Mouse (Mus musculus): ENCODE data around the gene Sdk2.
A peak's percentile ranks its signal among the peaks of the same experiment; 100 is the strongest.

The Sdk2 gene

GRCm38 (mm10) chr11:113991886-113992285 is 75.0 kb downstream of the Sdk2 start:
- no peak for DNase-seq (ENCODE audit: low spot score in 2 of 2)

GRCm38 (mm10) chr11:113990466-113990865 is 76.4 kb downstream of the Sdk2 start:
- peak in 1 of 2 experiments; percentile 57 for DNase-seq (ENCODE audit: low spot score in 2 of 2)

GRCm38 (mm10) chr11:113990065-113990464 is 76.8 kb downstream of the Sdk2 start:
- no peak for DNase-seq (ENCODE audit: low spot score in 2 of 2)

GRCm38 (mm10) chr11:113985826-113986416 is 80.9 kb downstream of the Sdk2 start:
- no peak for DNase-seq (ENCODE audit: low spot score in 2 of 2)

DNA sequence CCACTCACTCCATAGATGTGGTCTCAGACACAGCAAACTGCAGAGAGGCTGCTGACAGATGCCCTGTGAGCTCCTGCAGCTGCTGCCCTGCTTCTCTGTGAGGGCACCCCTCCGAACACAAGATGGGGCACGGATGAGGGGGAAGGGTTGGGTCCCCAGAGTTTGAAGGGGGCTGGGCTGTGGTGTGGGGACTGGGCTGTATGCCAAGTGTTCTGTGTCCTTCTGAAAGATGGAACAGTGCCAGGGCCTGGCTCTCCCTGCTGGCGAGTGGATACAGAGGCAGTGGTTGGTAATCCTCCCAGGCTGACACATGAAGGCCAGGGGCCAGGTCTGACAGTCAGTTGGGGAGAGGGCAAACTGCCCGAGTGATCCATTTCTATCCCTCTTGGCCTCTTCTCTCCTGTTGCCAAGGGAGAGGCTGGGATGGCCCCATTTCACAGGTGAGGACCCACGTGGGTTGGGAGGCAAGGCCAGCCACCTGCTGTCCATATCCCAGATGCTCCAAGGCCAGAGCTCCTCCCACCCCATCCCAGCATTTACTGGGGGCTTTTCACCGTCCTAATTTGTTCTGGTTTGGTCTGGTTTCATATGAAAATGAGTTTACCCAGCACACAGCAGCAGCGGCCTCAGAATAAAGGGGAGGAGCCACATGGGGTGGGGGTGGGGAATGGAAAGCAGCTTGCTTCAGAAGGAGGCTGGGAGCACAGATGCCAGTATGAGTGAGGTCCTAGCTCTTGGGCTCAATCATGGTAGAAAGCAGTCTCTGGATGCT is 84.9 kb downstream of the Sdk2 start:
- no peak for DNase-seq (ENCODE audit: low spot score in 2 of 2)

DNA sequence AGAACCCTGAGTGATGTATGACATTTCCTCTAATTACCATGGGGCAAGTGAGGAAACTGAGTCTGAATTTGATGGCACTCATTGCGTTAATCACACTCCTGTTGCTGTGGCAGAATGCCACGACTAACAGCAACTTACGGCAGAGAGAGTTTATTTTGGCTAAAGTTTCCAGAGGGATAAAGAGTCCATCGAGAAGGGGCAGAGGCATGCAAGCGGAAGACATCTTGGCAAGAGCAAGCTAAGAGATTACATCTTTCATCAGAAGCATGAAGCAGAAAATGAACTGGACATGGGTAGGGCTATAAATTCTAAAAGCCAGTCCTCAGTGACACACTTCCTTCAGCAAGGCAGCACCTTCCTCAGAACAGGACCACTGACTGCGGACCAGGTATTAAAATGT is 85.8 kb downstream of the Sdk2 start:
- no peak for DNase-seq (ENCODE audit: low spot score in 2 of 2)

GRCm38 (mm10) chr11:113978318-113978717 is 88.5 kb downstream of the Sdk2 start:
- DNase-seq (ENCODE audit: low spot score in 2 of 2) = no peak

DNA sequence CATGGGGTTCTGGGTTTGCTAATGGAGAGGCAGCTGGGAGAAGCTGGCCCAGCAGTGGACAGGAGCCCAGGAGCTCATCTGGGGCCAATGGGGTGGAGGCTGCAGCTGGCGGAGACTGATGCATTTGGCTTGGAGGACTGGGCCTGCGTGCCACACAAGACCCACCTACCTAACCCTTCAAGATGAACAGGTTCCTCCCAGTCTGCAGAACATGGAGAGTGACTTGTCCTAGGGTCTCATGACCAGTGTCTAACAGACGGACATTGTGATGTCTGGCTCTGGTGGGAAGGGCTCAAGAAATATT is 91.2 kb downstream of the Sdk2 start:
- DNase-seq (ENCODE audit: low spot score in 2 of 2) = no peak

- no peak for DNase-seq (ENCODE audit: low spot score in 2 of 2)
Measured at GRCm38 (mm10) chr11:113974876-113975666, 91.8 kb downstream of the Sdk2 start.

DNA sequence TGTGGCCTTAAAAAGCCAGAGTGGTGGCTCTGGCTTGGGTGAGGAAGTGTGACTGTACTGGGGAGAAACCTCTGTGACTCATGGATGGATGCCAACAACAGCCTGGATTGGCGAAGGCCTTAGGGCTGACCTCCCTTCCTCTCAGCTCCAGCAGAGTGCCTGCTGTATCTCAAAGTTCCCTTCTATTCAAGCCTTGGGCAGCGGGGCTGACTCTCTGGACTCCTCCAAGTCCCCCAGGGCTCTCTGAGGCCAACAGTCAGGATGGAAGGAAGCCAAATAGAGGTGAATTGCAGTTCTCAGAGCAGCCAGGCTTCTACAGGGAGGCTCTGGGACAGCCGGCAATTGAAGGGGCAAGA is 94.4 kb downstream of the Sdk2 start:
- peak in 1 of 2 experiments; percentile 24 for DNase-seq (ENCODE audit: low spot score in 2 of 2)

GRCm38 (mm10) chr11:113971609-113972516 is 95.0 kb downstream of the Sdk2 start:
- no peak for DNase-seq (ENCODE audit: low spot score in 2 of 2)

DNA sequence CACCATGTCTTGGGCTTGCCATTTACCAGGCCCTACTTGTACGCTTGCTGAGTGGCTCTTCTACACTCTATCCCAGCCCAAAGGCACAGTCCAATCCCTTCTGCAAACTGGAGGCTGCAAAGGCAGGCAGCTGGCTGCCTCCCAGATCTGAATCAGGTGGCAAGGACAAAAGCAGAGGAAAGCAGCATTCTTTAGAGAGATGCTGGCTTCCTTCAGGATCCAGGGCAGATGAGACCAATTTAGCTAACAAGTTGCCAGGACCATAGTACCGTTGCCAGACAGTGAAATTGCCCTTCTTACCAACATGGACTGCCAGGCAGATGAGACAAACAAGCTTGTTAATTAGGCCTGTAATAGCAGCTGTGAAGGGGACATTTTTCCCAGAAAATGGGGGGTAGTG is 96.8 kb downstream of the Sdk2 start:
- no peak for DNase-seq (ENCODE audit: low spot score in 2 of 2)

- DNase-seq (ENCODE audit: low spot score in 2 of 2) = no peak
Measured at GRCm38 (mm10) chr11:113965214-113965613, 101.6 kb downstream of the Sdk2 start.

- no peak for DNase-seq (ENCODE audit: low spot score in 2 of 2)
Measured at GRCm38 (mm10) chr11:113962751-113963150, 104.1 kb downstream of the Sdk2 start.

DNA sequence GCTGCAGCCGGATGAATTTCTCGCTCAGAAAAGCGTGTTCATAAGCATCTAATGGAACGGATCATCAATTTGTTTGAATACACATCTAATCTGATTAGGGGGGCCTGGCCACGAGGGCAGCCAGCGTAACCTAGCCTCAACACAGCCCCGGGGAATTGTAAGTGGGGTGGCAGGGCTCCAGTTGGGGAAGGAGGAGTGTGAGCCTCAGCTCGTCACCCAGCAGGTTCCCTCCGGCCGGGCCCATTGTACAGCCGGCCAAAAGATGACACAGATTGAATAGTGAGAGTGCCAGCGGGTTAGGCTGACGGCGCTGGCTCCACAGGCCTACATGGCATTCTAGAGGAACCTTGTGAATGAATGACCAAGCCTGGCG is 115.2 kb downstream of the Sdk2 start:
- DNase-seq (ENCODE audit: low spot score in 2 of 2) = no peak

GRCm38 (mm10) chr11:113950904-113951615 is 115.8 kb downstream of the Sdk2 start:
- DNase-seq (ENCODE audit: low spot score in 2 of 2) = no peak

GRCm38 (mm10) chr11:113948676-113949075 is 118.2 kb downstream of the Sdk2 start:
- no peak for DNase-seq (ENCODE audit: low spot score in 2 of 2)

GRCm38 (mm10) chr11:113942101-113942735 is 124.6 kb downstream of the Sdk2 start:
- no peak for DNase-seq (ENCODE audit: low spot score in 2 of 2)

DNA sequence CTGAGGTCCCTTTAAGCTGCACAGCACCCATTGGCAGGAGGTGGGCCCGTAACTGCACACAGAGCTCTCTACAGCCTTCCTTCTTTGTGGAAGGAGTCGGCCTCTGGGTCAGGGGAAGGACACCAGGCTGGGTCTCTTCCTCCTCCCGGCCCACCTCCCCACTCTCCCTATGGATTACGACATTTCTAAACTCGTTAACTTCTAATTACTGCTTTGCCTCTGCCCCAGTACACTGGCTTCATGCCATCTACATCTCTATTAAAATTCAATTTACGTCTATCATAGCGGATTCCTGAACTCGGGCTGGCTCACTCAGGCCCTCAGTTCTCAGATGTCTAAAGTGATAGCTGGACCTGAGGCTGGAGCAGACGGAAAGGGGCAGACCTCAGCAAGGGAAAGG is 133.2 kb downstream of the Sdk2 start:
- DNase-seq (ENCODE audit: low spot score in 2 of 2) = no peak

DNA sequence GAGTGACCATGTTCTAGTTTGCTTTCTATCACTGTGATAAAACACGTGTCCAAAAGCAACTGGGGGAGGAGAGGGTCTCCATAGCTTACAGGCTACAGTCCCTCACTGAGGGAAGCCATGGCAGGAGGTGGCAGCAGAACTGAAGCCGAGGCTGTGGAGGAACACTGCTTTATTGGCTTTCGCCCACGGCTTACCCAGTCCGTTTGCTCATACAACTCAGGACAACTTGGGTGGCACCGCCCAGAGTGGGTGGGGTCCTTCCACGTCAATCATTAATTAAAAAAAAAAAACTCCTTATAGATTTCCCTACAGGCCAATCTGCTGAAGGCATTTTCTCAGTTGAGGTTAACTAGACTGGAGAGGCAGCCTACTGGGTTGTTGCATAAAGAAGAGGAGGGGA is 133.9 kb downstream of the Sdk2 start:
- no peak for DNase-seq (ENCODE audit: low spot score in 2 of 2)

- DNase-seq (ENCODE audit: low spot score in 2 of 2) = no peak
Measured at GRCm38 (mm10) chr11:113931701-113932100, 135.1 kb downstream of the Sdk2 start.

Measured in urinary bladder, postnatal 36 days (tissue).